Mouse (Mus musculus): ENCODE data around the gene Foxp4. TPM values are rescaled to one million over a fixed set of nuclear protein-coding genes. Genes with fewer than 3 reads are reported as not detected.

The Foxp4 gene
- total and polyA plus RNA-seq, 3 experiments: 3.3 to 41.7 (median 9.9) TPM

DNA sequence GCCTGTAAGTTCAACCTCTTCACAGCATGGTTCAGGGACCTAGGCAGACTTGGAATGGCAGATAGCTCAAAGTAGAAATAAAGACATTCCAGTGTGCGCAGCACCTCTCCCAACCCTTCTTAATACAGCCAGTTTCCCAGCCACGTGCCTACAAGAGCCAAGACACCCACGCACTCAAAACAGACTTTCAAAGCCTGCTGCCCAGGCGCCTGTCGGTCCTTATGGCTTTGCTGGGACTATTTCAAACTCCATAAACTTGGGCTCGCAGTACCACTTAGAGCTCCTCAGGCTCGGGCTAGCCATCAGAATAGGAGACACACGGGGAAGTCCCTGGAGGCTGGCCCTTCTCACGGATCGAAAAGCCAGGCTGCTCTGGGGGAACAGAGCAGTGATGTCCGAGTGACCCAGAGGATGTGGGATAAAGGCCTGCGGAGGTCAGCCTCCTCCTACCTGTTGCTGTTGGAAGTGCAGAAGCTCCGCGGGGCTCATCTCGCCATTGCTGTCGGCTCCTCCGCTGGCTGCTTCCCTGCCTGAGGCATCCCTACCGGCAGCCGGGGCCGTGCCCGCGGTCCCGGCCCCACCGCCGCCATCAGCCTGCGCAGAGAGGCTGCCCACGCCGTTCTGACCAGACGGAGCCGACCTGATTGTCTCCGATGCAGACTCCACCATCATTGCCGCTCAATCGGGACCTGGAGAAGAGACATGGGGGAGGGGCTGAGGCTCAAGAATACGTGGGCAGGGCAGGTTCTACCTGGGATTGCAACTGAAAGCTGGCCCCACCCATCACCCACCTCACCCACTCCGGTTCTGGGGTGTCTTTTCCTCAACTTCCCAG, 20.4 kb downstream of the Foxp4 start:
- DNase-seq (ENCODE audit: extremely low read depth): no peak
- H3K27ac ChIP-seq (ENCODE audit: insufficient read depth, low read depth): no peak overlapping the region
- TF ChIP-seq GABPA (IDR thresholded peaks at IDR 0.05; ENCODE audit: insufficient replicate concordance, low read depth, low read length) (no peak), TBP (conservative IDR thresholded peaks at IDR 0.05; ENCODE audit: low read depth, low read length) (no peak), CHD2 (IDR thresholded peaks at IDR 0.05; ENCODE audit: low read length) (no peak)
- in situ Hi-C loops (cut with MboI; ENCODE audit: low pct_ligation_motif_present, low pct_unique_long_range_greater_than_20kb, low sequenced_read_pairs) (no loop called here), dilution Hi-C loops (cut with MboI; ENCODE audit: extremely low pct_ligation_motif_present, extremely low pct_unique_long_range_greater_than_20kb, low sequenced_read_pairs) (no loop called here)
- H3K4me2 ChIP-seq (ENCODE audit: insufficient read depth, low read depth, poor library complexity, severe bottlenecking): no peak overlapping the region
- peaks cover 0 to 19% of the 10 kb centered on the region in 2 experiments; a peak in 2 of 4 replicates for H3K4me1 ChIP-seq (ENCODE audit: control insufficient read depth in 1 of 2, insufficient read depth in 2 of 2)
- H3K9me3 ChIP-seq (replicated peaks; ENCODE audit: low read length): no peaks in the 10 kb centered on the region
- no peaks in the 10 kb centered on the region for H3K27me3 ChIP-seq (replicated peaks)
- H3K79me2 ChIP-seq (replicated peaks; ENCODE audit: control insufficient read depth, extremely low read depth, insufficient read depth, poor library complexity, severe bottlenecking): no peaks in the 10 kb centered on the region
- H3K36me3 ChIP-seq (replicated peaks in 1 of 2; ENCODE audit: control insufficient read depth in 1 of 2, insufficient read depth in 1 of 2, low read length in 1 of 2): peaks cover 30 to 76% of the 10 kb centered on the region in 2 experiments
- no peak overlapping the region for H3K9ac ChIP-seq (ENCODE audit: insufficient read depth, low read depth)
- H3K4me3 ChIP-seq (replicated peaks in 1 of 3; ENCODE audit: low read depth in 2 of 3, low read length in 2 of 3, poor library complexity in 1 of 3): no peak overlapping the region

DNA sequence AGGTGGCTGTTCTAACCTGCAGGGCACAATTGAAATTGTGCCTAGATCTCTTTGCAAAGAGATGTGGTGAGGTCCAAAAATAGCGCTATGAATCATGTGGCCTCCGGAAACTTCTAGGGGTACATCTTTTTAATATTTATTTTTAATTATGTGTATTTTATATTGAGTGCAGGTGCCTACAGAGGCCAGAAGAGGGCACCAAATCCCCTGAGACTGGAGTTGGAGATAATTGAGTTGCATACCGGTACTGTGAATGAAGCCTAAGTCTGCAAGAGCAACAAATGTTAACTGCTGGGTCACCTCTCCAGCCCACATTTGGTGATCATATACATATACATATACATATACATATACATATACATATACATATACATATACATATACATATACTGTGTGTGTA, 22.7 kb downstream of the Foxp4 start:
- Histone ChIP-seq H3K36me3 (replicated peaks in 1 of 2; ENCODE audit: control insufficient read depth in 1 of 2, insufficient read depth in 1 of 2, low read length in 1 of 2) (peaks cover 38 to 78% of the 10 kb centered on the region in 2 experiments), H3K4me1 (ENCODE audit: control insufficient read depth in 1 of 2, insufficient read depth in 2 of 2) (peaks cover 0 to 16% of the 10 kb centered on the region in 2 experiments; a peak in 2 of 4 replicates)
- dilution Hi-C loops (cut with MboI; ENCODE audit: extremely low pct_ligation_motif_present, extremely low pct_unique_long_range_greater_than_20kb, low sequenced_read_pairs): no loop called here

More for the DNA sequence above, 22.7 kb downstream of the Foxp4 start:
- Histone ChIP-seq H3K9ac (ENCODE audit: insufficient read depth, low read depth) (no peak overlapping the region), H3K27me3 (replicated peaks) (no peaks in the 10 kb centered on the region), H3K79me2 (replicated peaks; ENCODE audit: control insufficient read depth, extremely low read depth, insufficient read depth, poor library complexity, severe bottlenecking) (no peaks in the 10 kb centered on the region), H3K9me3 (replicated peaks; ENCODE audit: low read length) (no peaks in the 10 kb centered on the region), H3K27ac (ENCODE audit: insufficient read depth, low read depth) (no peak overlapping the region), H3K4me3 (replicated peaks in 1 of 3; ENCODE audit: low read depth in 2 of 3, low read length in 2 of 3, poor library complexity in 1 of 3) (no peak overlapping the region), H3K4me2 (ENCODE audit: insufficient read depth, low read depth, poor library complexity, severe bottlenecking) (no peak overlapping the region)
- TF ChIP-seq MYC (IDR thresholded peaks at IDR 0.05; ENCODE audit: low read depth, low read length): no peak
- no peak for TF ChIP-seq HCFC1 (IDR thresholded peaks at IDR 0.05; ENCODE audit: low read depth, low read length)
- no peak for TF ChIP-seq PAX5 (IDR thresholded peaks at IDR 0.05; ENCODE audit: low read length)
- no peak for TF ChIP-seq UBTF (IDR thresholded peaks at IDR 0.05; ENCODE audit: low read depth, low read length)
- TF ChIP-seq SIN3A (IDR thresholded peaks at IDR 0.05; ENCODE audit: low read length): no peak
- no peak for TF ChIP-seq CHD1 (IDR thresholded peaks at IDR 0.05; ENCODE audit: low read depth, low read length)
- no peak for TF ChIP-seq KAT2A (IDR thresholded peaks at IDR 0.05; ENCODE audit: insufficient replicate concordance, low read length)
- TF ChIP-seq CTCF (conservative IDR thresholded peaks at IDR 0.05 in 1 of 2, IDR thresholded peaks at IDR 0.05 in 1 of 2; ENCODE audit: low read depth in 2 of 2, low read length in 2 of 2): peak in 1 of 2 experiments; percentile 69; a peak in 3 of 4 replicates
- TF ChIP-seq USF1 (IDR thresholded peaks at IDR 0.05; ENCODE audit: low read depth, low read length): no peak
- TF ChIP-seq TBP (conservative IDR thresholded peaks at IDR 0.05; ENCODE audit: low read depth, low read length): no peak
- no peak for TF ChIP-seq JUN (IDR thresholded peaks at IDR 0.05; ENCODE audit: insufficient read depth, low read depth, low read length)
- no peak for TF ChIP-seq MAFK (IDR thresholded peaks at IDR 0.05; ENCODE audit: insufficient replicate concordance, low read length)
- peak; percentile 70 for TF ChIP-seq SMC3 (IDR thresholded peaks at IDR 0.05; ENCODE audit: low read depth, low read length)
- no peak for TF ChIP-seq ZKSCAN1 (IDR thresholded peaks at IDR 0.05; ENCODE audit: borderline replicate concordance, low read depth, low read length)
- no peak for TF ChIP-seq MXI1 (IDR thresholded peaks at IDR 0.05; ENCODE audit: low read depth, low read length)
- TF ChIP-seq JUND (conservative IDR thresholded peaks at IDR 0.05; ENCODE audit: low read depth, low read length): no peak
- TF ChIP-seq IRF4 (IDR thresholded peaks at IDR 0.05; ENCODE audit: low read depth, low read length): no peak
- TF ChIP-seq POLR2A (IDR thresholded peaks at IDR 0.05; ENCODE audit: low read depth, low read length): no peak
- no peak for TF ChIP-seq EP300 (IDR thresholded peaks at IDR 0.05; ENCODE audit: low read length)
- TF ChIP-seq BHLHE40 (IDR thresholded peaks at IDR 0.05; ENCODE audit: low read depth, low read length): no peak
- no peak for TF ChIP-seq MAZ (IDR thresholded peaks at IDR 0.05; ENCODE audit: low read depth, low read length)
- no peak for TF ChIP-seq POLR2AphosphoS2 (IDR thresholded peaks at IDR 0.05; ENCODE audit: low read depth, low read length)
- peak; percentile 68 for TF ChIP-seq RAD21 (IDR thresholded peaks at IDR 0.05; ENCODE audit: low read depth, low read length)
- no peak for TF ChIP-seq NELFE (IDR thresholded peaks at IDR 0.05; ENCODE audit: low read depth, low read length)
- in situ Hi-C loops (cut with MboI; ENCODE audit: low pct_ligation_motif_present, low pct_unique_long_range_greater_than_20kb, low sequenced_read_pairs): no loop called here
- DNase-seq (ENCODE audit: extremely low read depth): peak; percentile 61
